Mouse (Mus musculus) telencephalon, adult 2 months (tissue): ENCODE results near the gene Klhdc3.

Experiments used
- DNase-seq: peaks from one replicate; pipeline ENCODE4 v3.0.0-alpha.2; 2011; ENCODE audit warnings: low read depth, low spot score

Gene Klhdc3

GRCm38 (mm10) chr17:46680760-46681373 lies at the start of gene Klhdc3:
Gene Klhdc3, minus strand, starts transcription at chr17:46680914.
- peak; percentile 99 for DNase-seq

GRCm38 (mm10) chr17:46728904-46729318 lies 48.2 kb upstream of the Klhdc3 start, which contains the start of gene Gnmt:
Gene Gnmt, minus strand, starts transcription at chr17:46729168.
- DNase-seq, result no peak

GRCm38 (mm10) chr17:46728496-46728895 lies 47.8 kb upstream of the Klhdc3 start:
- DNase-seq, result no peak

GRCm38 (mm10) chr17:46728021-46728420 lies 47.3 kb upstream of the Klhdc3 start:
- no peak for DNase-seq

GRCm38 (mm10) chr17:46727271-46727670 lies 46.6 kb upstream of the Klhdc3 start:
- DNase-seq, result no peak

GRCm38 (mm10) chr17:46725731-46726645 lies 45.3 kb upstream of the Klhdc3 start:
- DNase-seq, result no peak

GRCm38 (mm10) chr17:46725273-46725672 lies 44.6 kb upstream of the Klhdc3 start:
- no peak for DNase-seq

- DNase-seq, result no peak
Measured at GRCm38 (mm10) chr17:46724477-46725084, 43.9 kb upstream of the Klhdc3 start.

GRCm38 (mm10) chr17:46721077-46721476 lies 40.4 kb upstream of the Klhdc3 start:
- no peak for DNase-seq

GRCm38 (mm10) chr17:46714756-46715481 lies 34.2 kb upstream of the Klhdc3 start:
- no peak for DNase-seq

GRCm38 (mm10) chr17:46713849-46714248 lies 33.1 kb upstream of the Klhdc3 start:
- DNase-seq, result no peak

GRCm38 (mm10) chr17:46712442-46712841 lies 31.7 kb upstream of the Klhdc3 start:
- no peak for DNase-seq

GRCm38 (mm10) chr17:46711612-46712271 lies 31.0 kb upstream of the Klhdc3 start:
- no peak for DNase-seq

- peak; percentile 91 for DNase-seq
Measured at GRCm38 (mm10) chr17:46710959-46711597, 30.4 kb upstream of the Klhdc3 start, which contains the start of gene Pex6. Gene Pex6, plus strand, starts transcription at chr17:46711463.

- DNase-seq, result no peak
Measured at GRCm38 (mm10) chr17:46706375-46707089, 25.8 kb upstream of the Klhdc3 start.

- peak; percentile 98 for DNase-seq
Measured at GRCm38 (mm10) chr17:46704887-46705835, 24.4 kb upstream of the Klhdc3 start, which contains the start of gene Ppp2r5d. Gene Ppp2r5d, minus strand, starts transcription at chr17:46705111.

- DNase-seq, result no peak
Measured at GRCm38 (mm10) chr17:46703971-46704886, 23.5 kb upstream of the Klhdc3 start.

- no peak for DNase-seq
Measured at GRCm38 (mm10) chr17:46702506-46702905, 21.8 kb upstream of the Klhdc3 start.
